Mouse (Mus musculus) C2C12 (cell line): Measurements from ENCODE around the gene Olfr412. TPM values are rescaled to one million over a fixed set of nuclear protein-coding genes. Genes with fewer than 3 reads are reported as not detected.

Source experiments
- H3K27me3 ChIP-seq: one replicate; pipeline ENCODE4 v1.6.1; 2011; ENCODE audit not compliant: control insufficient read depth, insufficient read depth, insufficient read length
- H3K36me3 ChIP-seq: one replicate; pipeline ENCODE4 v1.6.1; 2011; ENCODE audit not compliant: control insufficient read depth, insufficient read depth
- H3K4me3 ChIP-seq: one replicate; pipeline ENCODE4 v1.5.1; 2011; ENCODE audit warnings: mild to moderate bottlenecking, control low read depth; ENCODE audit not compliant: poor library complexity, insufficient read depth, severe bottlenecking
- H3K79me2 ChIP-seq: one replicate; pipeline ENCODE4 v1.6.1; 2011; ENCODE audit not compliant: control insufficient read depth, insufficient read depth
- H3K79me3 ChIP-seq: one replicate; pipeline ENCODE4 v1.6.1; 2011; ENCODE audit warnings: low read depth, control low read depth
- H3ac ChIP-seq: one replicate; pipeline ENCODE3; 2011; ENCODE audit warnings: low read depth; ENCODE audit not compliant: control insufficient read depth, insufficient read length
- CEBPB ChIP-seq: IDR thresholded peaks from one replicate; pipeline ENCODE4 v1.6.1; 2011; ENCODE audit warnings: low read depth, mild to moderate bottlenecking, control low read depth, moderate library complexity
- CTCF ChIP-seq: IDR thresholded peaks from one replicate; pipeline ENCODE4 v1.5.1; 2011; ENCODE audit not compliant: control insufficient read depth, insufficient read depth, insufficient read length
- FOSL1 ChIP-seq: IDR thresholded peaks from one replicate; pipeline ENCODE4 v1.8.0; 2011; ENCODE audit warnings: mild to moderate bottlenecking, low read length; ENCODE audit not compliant: poor library complexity, insufficient read depth, severe bottlenecking
- MAX ChIP-seq: IDR thresholded peaks from one replicate; pipeline ENCODE4 v1.6.1; 2011; ENCODE audit warnings: mild to moderate bottlenecking, control low read depth
- MYOD1 ChIP-seq: IDR thresholded peaks from one replicate; pipeline ENCODE4 v1.6.1; 2011; ENCODE audit warnings: low read depth; ENCODE audit not compliant: control insufficient read depth, insufficient read length
- MYOG ChIP-seq: IDR thresholded peaks from one replicate; pipeline ENCODE4 v1.6.1; 2011; ENCODE audit not compliant: control insufficient read depth, insufficient read length; ENCODE audit errors: extremely low read depth
- USF1 ChIP-seq: IDR thresholded peaks from one replicate; pipeline ENCODE4 v1.6.1; 2011; ENCODE audit warnings: low read depth, mild to moderate bottlenecking, control low read depth, moderate library complexity
- long read RNA-seq, 2 experiments: library from polyadenylated mRNA; unstranded; transcript quantifications; one replicate each; pipeline ENCODE4 v2.0.0; 2019 to 2020
- polyA plus RNA-seq: library from polyadenylated mRNA; unstranded; fragments of >200 nt; fragmentation: generic; extraction: Trizol; gene quantifications from one replicate; pipeline ENCODE4 v1.2.1, GENCODE M21; 2012; ENCODE audit warnings: missing spikeins

The Olfr412 gene
- polyA plus RNA-seq: not detected
- long read RNA-seq, experiment 1: 0 reads
- long read RNA-seq, experiment 2: 0 reads

- Histone ChIP-seq H3K79me3 (no peaks in the 10 kb centered on the region), H3K27me3 (no peaks in the 10 kb centered on the region), H3K36me3 (no peaks in the 10 kb centered on the region), H3K79me2 (no peaks in the 10 kb centered on the region), H3K4me3 (no peak within 1 kb of the TSS), H3ac (no peak within 1 kb of the TSS)
- TF ChIP-seq CEBPB (no peak), USF1 (no peak), CTCF (no peak), MYOG (no peak), MAX (no peak), FOSL1 (no peak), MYOD1 (no peak)
These were observed at the start of gene Olfr412 for GRCm38 (mm10) chr11:74361769-74362168. Gene Olfr412 (plus strand): TSS chr11:74362069.

GRCm38 (mm10) chr11:74326044-74326443 lies 35.8 kb upstream of the Olfr412 start:
- no peaks in the 10 kb centered on the region for H3K79me2 ChIP-seq
- no peak overlapping the region for H3ac ChIP-seq
- no peaks in the 10 kb centered on the region for H3K36me3 ChIP-seq
- no peak overlapping the region for H3K4me3 ChIP-seq
- H3K79me3 ChIP-seq: no peaks in the 10 kb centered on the region
- TF ChIP-seq CEBPB (no peak), FOSL1 (no peak), USF1 (no peak), MAX (no peak), MYOG (no peak), CTCF (no peak), MYOD1 (no peak)
- H3K27me3 ChIP-seq: no peaks in the 10 kb centered on the region

GRCm38 (mm10) chr11:74328781-74329180 lies 33.1 kb upstream of the Olfr412 start:
- Histone ChIP-seq H3K36me3 (no peaks in the 10 kb centered on the region), H3K27me3 (no peaks in the 10 kb centered on the region), H3K79me3 (no peaks in the 10 kb centered on the region), H3ac (no peak overlapping the region), H3K79me2 (no peaks in the 10 kb centered on the region), H3K4me3 (no peak overlapping the region)
- TF ChIP-seq MAX (no peak), FOSL1 (no peak), CEBPB (no peak), CTCF (no peak), USF1 (no peak), MYOD1 (no peak), MYOG (no peak)

- no peaks in the 10 kb centered on the region for H3K27me3 ChIP-seq
- no peaks in the 10 kb centered on the region for H3K79me3 ChIP-seq
- no peaks in the 10 kb centered on the region for H3K79me2 ChIP-seq
- TF ChIP-seq FOSL1: no peak
- no peak for TF ChIP-seq CEBPB
- no peak for TF ChIP-seq CTCF
- no peak within 1 kb of the TSS for H3K4me3 ChIP-seq
- no peak within 1 kb of the TSS for H3ac ChIP-seq
- no peaks in the 10 kb centered on the region for H3K36me3 ChIP-seq
These were observed 23.9 kb upstream of the Olfr412 start, which contains the start of gene Olfr410 for GRCm38 (mm10) chr11:74337931-74338330. Gene Olfr410 (minus strand): TSS chr11:74338031.

GRCm38 (mm10) chr11:74352550-74352949 lies 9.3 kb upstream of the Olfr412 start, which contains the start of gene Olfr411:
Gene Olfr411 (minus strand): TSS chr11:74352650.
- H3K79me3 ChIP-seq: no peaks in the 10 kb centered on the region
- H3K36me3 ChIP-seq: no peaks in the 10 kb centered on the region
- TF ChIP-seq FOSL1 (no peak), CTCF (no peak), MYOG (no peak), MYOD1 (no peak), USF1 (no peak), MAX (no peak), CEBPB (no peak)
- H3K79me2 ChIP-seq: no peaks in the 10 kb centered on the region
- H3ac ChIP-seq: no peak within 1 kb of the TSS
- H3K4me3 ChIP-seq: no peak within 1 kb of the TSS
- no peaks in the 10 kb centered on the region for H3K27me3 ChIP-seq

- no peaks in the 10 kb centered on the region for H3K79me3 ChIP-seq
- H3ac ChIP-seq: no peak overlapping the region
- no peaks in the 10 kb centered on the region for H3K36me3 ChIP-seq
- TF ChIP-seq USF1 (no peak), CTCF (peak; percentile 79)
- no peak overlapping the region for H3K4me3 ChIP-seq
- no peaks in the 10 kb centered on the region for H3K79me2 ChIP-seq
- peaks cover 27% of the 10 kb centered on the region for H3K27me3 ChIP-seq
These were observed 9.7 kb downstream of the Olfr412 start for GRCm38 (mm10) chr11:74371393-74372100.
